Mouse (Mus musculus) neural tube, embryonic 13.5 days (tissue): ENCODE measurements around the gene Frmd4b. TPM values are rescaled to one million over a fixed set of nuclear protein-coding genes. Genes with fewer than 3 reads are reported as not detected.

Source experiments
- ATAC-seq: fragments of 200-750 bp; cut with Nextera tagmentation; 2 replicates; pipeline ENCODE4 v1.8.0; 2017; ENCODE audit warnings: low read depth, mild to moderate bottlenecking, moderate TSS enrichment, moderate library complexity
- H3K27ac ChIP-seq: fragments of 300-500 bp; sonication (generic); replicated peaks from 2 replicates; pipeline ENCODE4 v1.5.1; 2015; ENCODE audit warnings: moderate library complexity, mild to moderate bottlenecking, inconsistent platforms
- H3K27me3 ChIP-seq: fragments of 300-500 bp; sonication (generic); 2 replicates; pipeline ENCODE4 v1.6.1; 2015; ENCODE audit warnings: mild to moderate bottlenecking, inconsistent platforms
- H3K36me3 ChIP-seq: fragments of 300-500 bp; sonication (generic); 2 replicates; pipeline ENCODE4 v1.6.1; 2015; ENCODE audit warnings: mild to moderate bottlenecking, inconsistent platforms
- H3K4me1 ChIP-seq: fragments of 300-500 bp; sonication (generic); replicated peaks from 2 replicates; pipeline ENCODE4 v1.6.1; 2015; ENCODE audit warnings: inconsistent platforms
- H3K4me2 ChIP-seq: fragments of 300-500 bp; sonication (generic); 2 replicates; pipeline ENCODE4 v1.6.1; 2015; ENCODE audit warnings: inconsistent platforms, mild to moderate bottlenecking, moderate library complexity
- H3K4me3 ChIP-seq: fragments of 300-500 bp; sonication (generic); 2 replicates; pipeline ENCODE4 v1.5.1; 2015; ENCODE audit warnings: mild to moderate bottlenecking, inconsistent platforms
- H3K9ac ChIP-seq: fragments of 300-500 bp; sonication (generic); 2 replicates; pipeline ENCODE4 v1.6.1; 2015; ENCODE audit warnings: moderate library complexity, mild to moderate bottlenecking, inconsistent platforms
- H3K9me3 ChIP-seq: fragments of 300-500 bp; sonication (generic); 2 replicates; pipeline ENCODE4 v1.6.1; 2016; ENCODE audit warnings: inconsistent platforms
- WGBS: fragments of 180-500 bp; shearing (Covaris S2); methylation state at CpG from one replicate; pipeline ENCODE4 v1.1.7; 2015; 5-methylcytosine and 5-hydroxymethylcytosine counted together
- polyA plus RNA-seq: library from polyadenylated mRNA; unstranded; fragments of >200 nt; fragmentation: Nextera tagmentation; extraction: Ambion mirVana; gene quantifications from 2 replicates; pipeline ENCODE4 v1.2.1, GENCODE M21; 2015

Frmd4b gene
- polyA plus RNA-seq, 1 experiment from 2014 or later = 30.9 TPM

- H3K36me3 ChIP-seq = no peaks in the 10 kb centered on the region
- H3K27me3 ChIP-seq = no peaks in the 10 kb centered on the region
- no peak for ATAC-seq
- H3K27ac ChIP-seq = no peak overlapping the region
- 39% methylated on average over 12 of the region's 12 CpGs for WGBS
- no peak overlapping the region for H3K4me2 ChIP-seq
- no peaks in the 10 kb centered on the region for H3K9me3 ChIP-seq
- H3K4me3 ChIP-seq = no peak overlapping the region
- peaks cover 45% of the 10 kb centered on the region for H3K4me1 ChIP-seq
- no peak overlapping the region for H3K9ac ChIP-seq
Measured at GRCm38 (mm10) chr6:97517616-97518235, 99.6 kb downstream of the Frmd4b start.

- ATAC-seq = peak; percentile 52; the same call in 1 of the 2 replicates
- Histone ChIP-seq H3K9me3 (no peaks in the 10 kb centered on the region), H3K4me2 (no peak overlapping the region), H3K27ac (no peak overlapping the region), H3K27me3 (no peaks in the 10 kb centered on the region), H3K4me1 (peaks cover 40% of the 10 kb centered on the region), H3K9ac (no peak overlapping the region), H3K4me3 (no peak overlapping the region), H3K36me3 (no peaks in the 10 kb centered on the region)
- 83% methylated on average over 5 of the region's 5 CpGs for WGBS
Measured at GRCm38 (mm10) chr6:97516941-97517340, 100.4 kb downstream of the Frmd4b start.

DNA sequence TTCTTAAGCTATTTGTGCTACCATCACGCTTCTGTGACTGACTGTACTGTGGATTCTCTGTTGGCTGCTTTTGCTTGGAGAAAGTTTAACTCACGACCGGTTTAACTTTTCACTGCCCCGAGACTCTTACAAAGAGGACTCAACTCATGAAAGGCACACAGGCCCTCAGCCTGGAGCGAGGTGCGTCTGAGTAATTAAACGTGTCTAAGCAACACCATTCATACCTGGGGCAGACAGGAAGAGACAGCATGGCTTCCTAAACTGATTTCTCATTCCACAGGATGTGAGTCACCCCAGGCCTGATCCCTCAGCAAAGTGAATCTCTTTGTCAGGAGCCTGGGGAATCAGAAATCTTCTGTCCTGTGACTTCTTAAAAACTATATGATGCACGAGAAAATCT is 106.6 kb downstream of the Frmd4b start:
- H3K9ac ChIP-seq = no peak overlapping the region

DNA sequence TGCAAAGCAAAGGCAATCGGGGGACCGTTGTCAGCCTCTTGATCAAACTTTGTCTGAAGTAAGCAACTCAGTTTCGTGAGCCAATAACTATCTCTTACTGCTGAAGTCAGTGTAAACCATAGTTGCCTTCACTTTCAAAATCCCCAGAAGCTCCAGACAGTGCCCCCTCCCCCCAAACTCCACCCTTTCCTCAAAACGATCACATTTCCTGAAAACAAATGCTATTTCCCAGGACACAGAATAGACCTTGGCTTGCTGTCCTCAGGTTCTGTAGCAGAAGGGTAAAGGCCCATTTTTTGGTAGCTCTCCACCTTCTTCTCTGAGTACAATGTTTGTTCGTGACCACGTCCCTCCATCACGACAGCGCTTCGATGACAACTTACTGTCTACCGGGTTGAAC is 107.9 kb downstream of the Frmd4b start:
- H3K9ac ChIP-seq = no peak overlapping the region
- no peak overlapping the region for H3K4me2 ChIP-seq
- H3K4me1 ChIP-seq = peaks cover 32% of the 10 kb centered on the region
- 96% methylated on average over 10 of the region's 10 CpGs for whole genome bisulfite sequencing
- no peak for ATAC-seq
- H3K9me3 ChIP-seq = no peaks in the 10 kb centered on the region
- no peaks in the 10 kb centered on the region for H3K36me3 ChIP-seq
- H3K27me3 ChIP-seq = no peaks in the 10 kb centered on the region
- no peak overlapping the region for H3K27ac ChIP-seq
- no peak overlapping the region for H3K4me3 ChIP-seq

More for the DNA sequence above, 106.6 kb downstream of the Frmd4b start:
- Histone ChIP-seq H3K36me3 (no peaks in the 10 kb centered on the region), H3K4me3 (no peak overlapping the region), H3K4me1 (peaks cover 27% of the 10 kb centered on the region), H3K27me3 (no peaks in the 10 kb centered on the region), H3K27ac (no peak overlapping the region), H3K4me2 (no peak overlapping the region), H3K9me3 (no peaks in the 10 kb centered on the region)
- no peak for ATAC-seq
- WGBS = 43% methylated on average over 8 of the region's 8 CpGs

DNA sequence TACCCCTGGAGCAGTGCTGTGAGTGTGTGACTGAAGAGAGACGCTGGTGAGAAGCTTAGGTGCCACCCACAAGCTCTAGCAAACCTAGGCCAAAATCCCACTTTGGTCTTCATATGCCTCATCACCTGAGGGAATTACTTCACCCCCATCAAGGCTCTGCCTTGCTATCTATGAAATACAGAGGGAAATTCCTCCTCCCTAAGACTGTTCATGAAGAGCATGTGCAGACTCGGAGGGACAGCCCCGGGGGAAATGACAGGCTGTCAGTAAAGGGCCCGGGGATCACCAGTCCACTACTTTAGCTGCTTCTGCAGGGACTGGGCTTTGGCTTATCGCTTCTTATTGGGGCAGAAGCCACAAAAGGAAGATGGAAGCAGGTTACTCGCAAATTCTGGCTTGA is 108.9 kb downstream of the Frmd4b start:
- H3K9me3 ChIP-seq = no peaks in the 10 kb centered on the region
- H3K4me3 ChIP-seq = no peak overlapping the region
- peaks cover 27% of the 10 kb centered on the region for H3K4me1 ChIP-seq
- H3K4me2 ChIP-seq = no peak overlapping the region
- H3K9ac ChIP-seq = no peak overlapping the region
- H3K36me3 ChIP-seq = no peaks in the 10 kb centered on the region
- ATAC-seq = no peak
- no peak overlapping the region for H3K27ac ChIP-seq
- WGBS = 80% methylated on average over 6 of the region's 6 CpGs
- no peaks in the 10 kb centered on the region for H3K27me3 ChIP-seq

- no peak overlapping the region for H3K4me3 ChIP-seq
Measured at GRCm38 (mm10) chr6:97507893-97508292, 109.4 kb downstream of the Frmd4b start.

GRCm38 (mm10) chr6:97506141-97506650 is 111.1 kb downstream of the Frmd4b start:
- peak overlapping the region; percentile 13 for H3K4me2 ChIP-seq
- no peaks in the 10 kb centered on the region for H3K27me3 ChIP-seq
- H3K27ac ChIP-seq = no peak overlapping the region; the same call in 1 of the 2 replicates
- H3K9ac ChIP-seq = no peak overlapping the region
- H3K4me3 ChIP-seq = no peak overlapping the region
- no peaks in the 10 kb centered on the region for H3K9me3 ChIP-seq
- peak; percentile 77 for ATAC-seq
- WGBS = 29% methylated on average over 15 of the region's 15 CpGs
- H3K36me3 ChIP-seq = no peaks in the 10 kb centered on the region
- peaks cover 24% of the 10 kb centered on the region for H3K4me1 ChIP-seq

More at GRCm38 (mm10) chr6:97507893-97508292, 109.4 kb downstream of the Frmd4b start:
- no peak for ATAC-seq
- H3K9ac ChIP-seq = no peak overlapping the region
- no peaks in the 10 kb centered on the region for H3K9me3 ChIP-seq
- no peaks in the 10 kb centered on the region for H3K36me3 ChIP-seq
- no peak overlapping the region for H3K27ac ChIP-seq
- no peak overlapping the region for H3K4me2 ChIP-seq
- no peaks in the 10 kb centered on the region for H3K27me3 ChIP-seq
- WGBS = 95% methylated on average over 3 of the region's 3 CpGs
- peaks cover 24% of the 10 kb centered on the region for H3K4me1 ChIP-seq

DNA sequence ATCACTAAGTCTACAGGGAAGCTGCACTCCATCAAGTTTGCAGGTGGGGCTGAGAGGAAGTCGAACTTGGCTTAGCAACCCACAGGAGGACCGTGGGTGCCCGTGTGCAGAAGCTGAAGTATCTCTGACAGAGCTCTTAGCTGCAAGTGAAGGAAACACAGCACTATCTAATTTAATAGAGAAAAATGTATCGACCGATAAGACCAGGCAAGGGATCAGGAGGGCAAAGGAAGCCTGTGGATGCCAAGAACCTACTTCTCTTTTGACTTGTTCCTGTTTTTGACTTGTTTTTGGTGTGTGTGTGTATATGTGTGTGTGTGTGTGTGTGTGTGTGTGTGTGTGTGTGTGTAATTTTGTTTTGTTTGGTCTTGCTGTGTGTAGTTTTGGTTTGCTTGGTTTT is 112.7 kb downstream of the Frmd4b start:
- peaks cover 24% of the 10 kb centered on the region for H3K4me1 ChIP-seq
- WGBS = 88% methylated on average over 5 of the region's 5 CpGs
- no peak overlapping the region for H3K4me3 ChIP-seq
- no peak for ATAC-seq
- H3K9me3 ChIP-seq = no peaks in the 10 kb centered on the region
- no peaks in the 10 kb centered on the region for H3K27me3 ChIP-seq
- H3K27ac ChIP-seq = no peak overlapping the region
- H3K36me3 ChIP-seq = no peaks in the 10 kb centered on the region; the same call in 1 of the 2 replicates
- H3K9ac ChIP-seq = no peak overlapping the region
- no peak overlapping the region for H3K4me2 ChIP-seq

DNA sequence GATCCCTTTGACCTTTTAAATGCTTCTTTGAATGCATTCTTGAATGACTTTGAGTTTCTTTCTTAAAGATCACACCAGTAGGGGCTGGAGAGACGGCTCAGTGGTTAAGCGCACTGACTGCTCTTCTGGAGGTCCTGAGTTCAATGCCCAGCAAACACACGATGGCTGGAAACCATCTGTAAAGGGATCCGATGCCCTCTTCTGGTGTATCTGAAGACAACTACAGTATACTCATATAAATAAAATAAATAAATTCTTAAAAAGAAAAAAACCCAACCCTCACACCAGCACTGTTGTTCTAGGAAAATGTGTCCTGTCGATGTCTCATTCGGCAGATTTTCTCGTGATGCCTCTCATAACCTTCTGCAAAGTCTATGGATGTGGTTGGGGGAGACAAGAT is 116.3 kb downstream of the Frmd4b start:
- WGBS = 91% methylated on average over 7 of the region's 7 CpGs
- Histone ChIP-seq H3K27ac (no peak overlapping the region), H3K9me3 (no peaks in the 10 kb centered on the region), H3K4me3 (no peak overlapping the region), H3K4me1 (peaks cover 7% of the 10 kb centered on the region), H3K36me3 (no peaks in the 10 kb centered on the region; the same call in 1 of the 2 replicates), H3K9ac (no peak overlapping the region), H3K27me3 (no peaks in the 10 kb centered on the region), H3K4me2 (no peak overlapping the region)
- ATAC-seq = no peak

- Histone ChIP-seq H3K4me3 (no peak overlapping the region), H3K4me1 (peaks cover 1% of the 10 kb centered on the region; the same call in 1 of the 2 replicates), H3K9ac (no peak overlapping the region), H3K4me2 (no peak overlapping the region), H3K36me3 (no peaks in the 10 kb centered on the region; the same call in 1 of the 2 replicates), H3K27ac (no peak overlapping the region), H3K9me3 (no peaks in the 10 kb centered on the region), H3K27me3 (no peaks in the 10 kb centered on the region)
- WGBS = 89% methylated on average over 6 of the region's 6 CpGs
- ATAC-seq = no peak
Measured at GRCm38 (mm10) chr6:97500246-97500645, 117.1 kb downstream of the Frmd4b start.

GRCm38 (mm10) chr6:97496002-97496401 is 121.3 kb downstream of the Frmd4b start:
- Histone ChIP-seq H3K4me1 (no peaks in the 10 kb centered on the region; the same call in 1 of the 2 replicates), H3K4me3 (no peak overlapping the region), H3K9ac (no peak overlapping the region), H3K27ac (no peak overlapping the region), H3K27me3 (no peaks in the 10 kb centered on the region), H3K9me3 (no peaks in the 10 kb centered on the region), H3K36me3 (no peaks in the 10 kb centered on the region; the same call in 1 of the 2 replicates), H3K4me2 (no peak overlapping the region)
- no peak for ATAC-seq
- WGBS = 86% methylated on average over 1 of the region's 1 CpGs

GRCm38 (mm10) chr6:97491065-97491464 is 126.3 kb downstream of the Frmd4b start:
- H3K9me3 ChIP-seq = no peaks in the 10 kb centered on the region
- 0 out of 2 replicates have a peak, but pooled peaks cover 4% of the 10 kb centered on the region for H3K27me3 ChIP-seq
- H3K4me1 ChIP-seq = peaks cover 31% of the 10 kb centered on the region
- H3K36me3 ChIP-seq = no peaks in the 10 kb centered on the region
- H3K9ac ChIP-seq = no peak overlapping the region
- no peak overlapping the region for H3K4me2 ChIP-seq
- no peak for ATAC-seq
- H3K4me3 ChIP-seq = no peak overlapping the region
- WGBS = 87% methylated on average over 5 of the region's 5 CpGs
- H3K27ac ChIP-seq = no peak overlapping the region

GRCm38 (mm10) chr6:97488821-97489220 is 128.5 kb downstream of the Frmd4b start:
- Histone ChIP-seq H3K9ac (no peak overlapping the region), H3K27ac (no peak overlapping the region), H3K4me1 (peaks cover 43% of the 10 kb centered on the region), H3K9me3 (no peaks in the 10 kb centered on the region), H3K4me2 (peak overlapping the region; percentile 96), H3K36me3 (no peaks in the 10 kb centered on the region), H3K4me3 (no peak overlapping the region), H3K27me3 (0 out of 2 replicates have a peak, but pooled peaks cover 4% of the 10 kb centered on the region)
- no peak for ATAC-seq
- 27% methylated on average over 7 of the region's 7 CpGs for WGBS
